Mouse (Mus musculus) embryonic fibroblast, embryonic 13.5 days (primary cell): ENCODE measurements at regions not wholly inside any gene's neighbourhood (a gene's known extent, or its start where the extent isn't known, plus 50 kb on each side); places are given as distances from the start of the nearest gene placed in this dataset.

Experiments used
- CTCF ChIP-seq: IDR thresholded peaks from 2 replicates; pipeline ENCODE4 v1.5.1; 2011; ENCODE audit warnings: mild to moderate bottlenecking, control low read depth, low read length, moderate library complexity, borderline replicate concordance; ENCODE audit not compliant: insufficient read depth
- POLR2A ChIP-seq: IDR thresholded peaks from 2 replicates; pipeline ENCODE4 v1.6.1; 2011; ENCODE audit warnings: low read depth, mild to moderate bottlenecking, control low read depth, low read length, moderate library complexity

DNA sequence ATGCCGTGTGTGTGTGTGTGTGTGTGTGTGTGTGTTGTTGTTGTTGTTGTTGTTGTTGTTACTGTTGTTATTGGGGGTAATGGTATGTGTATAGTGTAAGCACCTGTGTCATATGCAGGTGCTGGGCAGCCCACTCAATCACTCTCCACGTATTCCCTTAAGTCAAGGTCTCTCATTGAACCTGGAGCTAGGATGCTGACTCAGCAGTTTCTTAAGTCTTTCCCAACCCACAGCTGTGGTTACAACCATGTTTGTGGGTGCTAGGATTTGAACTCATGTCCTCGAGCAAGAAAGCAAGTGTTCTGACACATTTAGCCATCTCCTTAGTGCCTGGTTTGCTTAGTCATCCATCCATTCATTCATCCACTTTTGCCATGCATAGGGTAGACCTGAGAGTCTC lies 133.2 kb downstream of the 1700129C05Rik start:
- TF ChIP-seq CTCF (no peak), POLR2A (no peak)
